Mouse (Mus musculus) E14TG2a.4 (cell line): ENCODE results near the gene Tpst2.

ENCODE experiments used
- CTCF ChIP-seq: conservative IDR thresholded peaks from 2 replicates; pipeline ENCODE4 v1.5.1; 2014; ENCODE audit warnings: low read length
- POU5F1 ChIP-seq: IDR thresholded peaks from 2 replicates; pipeline ENCODE4 v1.6.1; 2014; ENCODE audit warnings: low read length, borderline replicate concordance

DNA sequence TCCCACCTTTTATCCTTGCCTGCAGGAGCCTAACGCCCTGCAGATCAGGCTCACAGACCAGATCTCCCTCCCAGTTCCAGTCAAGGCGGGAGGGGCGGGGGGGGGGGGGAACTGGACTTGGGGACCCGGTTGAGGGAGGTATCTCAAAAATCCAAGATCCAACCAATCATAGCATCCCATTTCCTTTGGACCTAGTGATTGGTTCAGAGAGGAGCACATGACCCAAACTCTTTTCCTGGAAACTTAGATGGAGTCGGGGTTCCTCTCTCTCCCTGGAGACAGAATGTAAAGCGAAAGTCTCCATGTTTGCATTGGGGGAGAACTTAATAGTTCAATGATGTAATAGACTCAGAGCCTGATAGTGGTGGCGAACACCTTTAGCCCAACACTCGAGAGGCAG is 29.1 kb upstream of the Tpst2 start:
- TF ChIP-seq CTCF (no peak), POU5F1 (no peak)
